Mouse (Mus musculus): Measurements from ENCODE around the gene Frat1.

- TF ChIP-seq CTCF (IDR thresholded peaks at IDR 0.05; ENCODE audit: borderline replicate concordance, extremely low read depth, insufficient read depth, insufficient read length): no peak
- no peak for TF ChIP-seq POLR2A (IDR thresholded peaks at IDR 0.05; ENCODE audit: borderline replicate concordance, extremely low read depth, insufficient read depth, insufficient read length, poor library complexity, severe bottlenecking)
These were observed 17.2 kb upstream of the Frat1 start for GRCm38 (mm10) chr19:41812525-41812924.

Measured in brain, embryonic 14.5 days (tissue).